Mouse (Mus musculus) liver, adult 2 months (tissue): ENCODE data around the gene Ctdnep1.

Experiments
- CTCF ChIP-seq: fragments of 200-500 bp; IDR thresholded peaks from 2 replicates; pipeline ENCODE4 v1.5.1; 2011; ENCODE audit warnings: low read depth, low read length, control low read depth
- POLR2A ChIP-seq: fragments of 200-500 bp; IDR thresholded peaks from 2 replicates; pipeline ENCODE4 v1.6.1; 2011; ENCODE audit warnings: low read length, control low read depth; ENCODE audit not compliant: insufficient read depth; ENCODE audit errors: extremely low read depth

- no peak for TF ChIP-seq POLR2A
- no peak for TF ChIP-seq CTCF
Observed at GRCm38 (mm10) chr11:69984431-69984830, 3.5 kb downstream of the Ctdnep1 start.
